Mouse (Mus musculus): ENCODE measurements around the gene Rps6ka5. TPM values are rescaled to one million over a fixed set of nuclear protein-coding genes. Genes with fewer than 3 reads are reported as not detected.
A peak's percentile ranks its signal among the peaks of the same experiment; 100 is the strongest.

Rps6ka5 gene
- polyA plus RNA-seq, 1 experiment from 2014 or later = 4.0 TPM

GRCm38 (mm10) chr12:100530871-100531270, 195.9 kb downstream of the Rps6ka5 start:
- no peaks in the 10 kb centered on the region for H3K9me3 ChIP-seq (ENCODE audit: low read length)
- WGBS = 80% methylated on average over 5 of the region's 5 CpGs
- H3K4me3 ChIP-seq (ENCODE audit: low read length) = no peak overlapping the region
- H3K9ac ChIP-seq (replicated peaks; ENCODE audit: low read length) = no peak overlapping the region
- no peaks in the 10 kb centered on the region for H3K36me3 ChIP-seq (ENCODE audit: insufficient read depth, low read length)
- H3K27me3 ChIP-seq (ENCODE audit: insufficient read depth, low read length) = no peaks in the 10 kb centered on the region
- H3K27ac ChIP-seq (ENCODE audit: low read length) = no peak overlapping the region
- H3K4me2 ChIP-seq (replicated peaks; ENCODE audit: low read depth, low read length) = no peak overlapping the region
- ATAC-seq (ENCODE audit: low FRiP score, low TSS enrichment) = no peak
- H3K4me1 ChIP-seq (ENCODE audit: insufficient read depth, low read length) = peaks cover 34% of the 10 kb centered on the region

- peaks cover 37% of the 10 kb centered on the region for H3K4me1 ChIP-seq (ENCODE audit: insufficient read depth, low read length)
- no peak overlapping the region for H3K4me2 ChIP-seq (replicated peaks; ENCODE audit: low read depth, low read length)
- no peak for ATAC-seq (ENCODE audit: low FRiP score, low TSS enrichment)
- H3K36me3 ChIP-seq (ENCODE audit: insufficient read depth, low read length) = no peaks in the 10 kb centered on the region
- H3K27ac ChIP-seq (ENCODE audit: low read length) = peak overlapping the region; percentile 48
- H3K27me3 ChIP-seq (ENCODE audit: insufficient read depth, low read length) = no peaks in the 10 kb centered on the region
- H3K4me3 ChIP-seq (ENCODE audit: low read length) = no peak overlapping the region
- H3K9me3 ChIP-seq (ENCODE audit: low read length) = no peaks in the 10 kb centered on the region
- 74% methylated on average over 5 of the region's 5 CpGs for WGBS
- 0 out of 2 replicates have a peak overlapping the region, but pooled peaks have one; percentile 35 for H3K9ac ChIP-seq (replicated peaks; ENCODE audit: low read length)
Measured at GRCm38 (mm10) chr12:100529651-100530050, 197.1 kb downstream of the Rps6ka5 start.

- Histone ChIP-seq H3K27ac (ENCODE audit: low read length) (peak overlapping the region; percentile 81), H3K4me3 (ENCODE audit: low read length) (no peak overlapping the region), H3K4me2 (replicated peaks; ENCODE audit: low read depth, low read length) (no peak overlapping the region), H3K4me1 (ENCODE audit: insufficient read depth, low read length) (peaks cover 37% of the 10 kb centered on the region), H3K9ac (replicated peaks; ENCODE audit: low read length) (peak overlapping the region; percentile 46), H3K9me3 (ENCODE audit: low read length) (no peaks in the 10 kb centered on the region), H3K27me3 (ENCODE audit: insufficient read depth, low read length) (no peaks in the 10 kb centered on the region), H3K36me3 (ENCODE audit: insufficient read depth, low read length) (no peaks in the 10 kb centered on the region)
- ATAC-seq (ENCODE audit: low FRiP score, low TSS enrichment) = no peak
- 16% methylated on average over 8 of the region's 8 CpGs for WGBS
Measured at GRCm38 (mm10) chr12:100529172-100529571, 197.6 kb downstream of the Rps6ka5 start.

- Histone ChIP-seq H3K4me2 (replicated peaks; ENCODE audit: low read depth, low read length) (peak overlapping the region; percentile 58), H3K27me3 (ENCODE audit: insufficient read depth, low read length) (no peaks in the 10 kb centered on the region), H3K4me3 (ENCODE audit: low read length) (no peak overlapping the region), H3K36me3 (ENCODE audit: insufficient read depth, low read length) (no peaks in the 10 kb centered on the region), H3K9me3 (ENCODE audit: low read length) (no peaks in the 10 kb centered on the region), H3K27ac (ENCODE audit: low read length) (peak overlapping the region; percentile 81), H3K4me1 (ENCODE audit: insufficient read depth, low read length) (peaks cover 37% of the 10 kb centered on the region), H3K9ac (replicated peaks; ENCODE audit: low read length) (no peak overlapping the region)
- 43% methylated on average over 3 of the region's 3 CpGs for WGBS
- ATAC-seq (ENCODE audit: low FRiP score, low TSS enrichment) = peak; percentile 16; the same call in 1 of the 2 replicates
Measured at GRCm38 (mm10) chr12:100528246-100528645, 198.5 kb downstream of the Rps6ka5 start.

GRCm38 (mm10) chr12:100527753-100528152, 199.0 kb downstream of the Rps6ka5 start:
- peak overlapping the region; percentile 32 for H3K4me3 ChIP-seq (ENCODE audit: low read length)
- no peaks in the 10 kb centered on the region for H3K36me3 ChIP-seq (ENCODE audit: insufficient read depth, low read length)
- H3K9me3 ChIP-seq (ENCODE audit: low read length) = no peaks in the 10 kb centered on the region
- H3K4me1 ChIP-seq (ENCODE audit: insufficient read depth, low read length) = peaks cover 41% of the 10 kb centered on the region
- ATAC-seq (ENCODE audit: low FRiP score, low TSS enrichment) = peak; percentile 96
- H3K27ac ChIP-seq (ENCODE audit: low read length) = peak overlapping the region; percentile 73; the same call in 1 of the 2 replicates
- 5% methylated on average over 9 of the region's 9 CpGs for WGBS
- H3K9ac ChIP-seq (replicated peaks; ENCODE audit: low read length) = 0 out of 2 replicates have a peak overlapping the region, but pooled peaks have one; percentile 48
- H3K27me3 ChIP-seq (ENCODE audit: insufficient read depth, low read length) = no peaks in the 10 kb centered on the region
- H3K4me2 ChIP-seq (replicated peaks; ENCODE audit: low read depth, low read length) = peak overlapping the region; percentile 58

- 52% methylated on average over 9 of the region's 9 CpGs for whole genome bisulfite sequencing
- Histone ChIP-seq H3K9ac (replicated peaks; ENCODE audit: low read length) (0 out of 2 replicates have a peak overlapping the region, but pooled peaks have one; percentile 48), H3K4me3 (ENCODE audit: low read length) (peak overlapping the region; percentile 32), H3K27me3 (ENCODE audit: insufficient read depth, low read length) (no peaks in the 10 kb centered on the region), H3K4me2 (replicated peaks; ENCODE audit: low read depth, low read length) (peak overlapping the region; percentile 58), H3K27ac (ENCODE audit: low read length) (peak overlapping the region; percentile 73), H3K9me3 (ENCODE audit: low read length) (no peaks in the 10 kb centered on the region), H3K4me1 (ENCODE audit: insufficient read depth, low read length) (peaks cover 44% of the 10 kb centered on the region), H3K36me3 (ENCODE audit: insufficient read depth, low read length) (no peaks in the 10 kb centered on the region)
- ATAC-seq (ENCODE audit: low FRiP score, low TSS enrichment) = no peak
Measured at GRCm38 (mm10) chr12:100527241-100527640, 199.5 kb downstream of the Rps6ka5 start.

- WGBS = 46% methylated on average over 1 of the region's 1 CpGs
- Histone ChIP-seq H3K27me3 (ENCODE audit: insufficient read depth, low read length) (no peaks in the 10 kb centered on the region), H3K9ac (replicated peaks; ENCODE audit: low read length) (no peak overlapping the region), H3K4me1 (ENCODE audit: insufficient read depth, low read length) (peaks cover 44% of the 10 kb centered on the region), H3K27ac (ENCODE audit: low read length) (no peak overlapping the region), H3K4me3 (ENCODE audit: low read length) (no peak overlapping the region), H3K9me3 (ENCODE audit: low read length) (no peaks in the 10 kb centered on the region), H3K36me3 (ENCODE audit: insufficient read depth, low read length) (no peaks in the 10 kb centered on the region), H3K4me2 (replicated peaks; ENCODE audit: low read depth, low read length) (no peak overlapping the region)
- ATAC-seq (ENCODE audit: low FRiP score, low TSS enrichment) = no peak
Measured at GRCm38 (mm10) chr12:100525939-100526338, 200.8 kb downstream of the Rps6ka5 start.

DNA sequence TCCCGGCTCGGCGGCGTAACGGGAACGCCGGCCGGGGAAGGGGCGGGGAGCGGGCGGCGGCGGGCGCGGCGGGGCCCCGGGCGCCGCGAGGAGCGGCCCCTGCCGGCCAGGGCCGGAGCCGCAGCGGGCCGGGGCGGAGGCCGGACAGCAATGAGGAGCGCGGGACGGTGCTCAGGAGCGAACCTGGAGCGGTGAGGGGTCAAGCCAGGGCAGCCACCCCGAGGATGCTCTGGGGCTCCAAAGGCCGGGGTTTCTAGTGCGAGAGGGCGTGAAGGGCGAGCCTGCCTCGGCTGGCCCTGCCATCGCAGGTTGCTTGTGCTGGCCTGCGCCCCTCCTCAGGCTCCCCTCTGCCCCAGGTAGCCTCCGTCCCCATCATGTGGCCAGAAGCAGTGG, 206.0 kb downstream of the Rps6ka5 start, which contains the start of gene Ttc7b:
TSS of gene Ttc7b (minus strand) at position 33 of the 393 bp plus-strand sequence.
- ATAC-seq (ENCODE audit: low FRiP score, low TSS enrichment) = peak; percentile 77
- Histone ChIP-seq H3K4me2 (replicated peaks; ENCODE audit: low read depth, low read length) (peak within 1 kb of the TSS; percentile 82), H3K4me1 (ENCODE audit: insufficient read depth, low read length) (peaks cover 27% of the 10 kb centered on the region), H3K9me3 (ENCODE audit: low read length) (no peaks in the 10 kb centered on the region), H3K4me3 (ENCODE audit: low read length) (peak within 1 kb of the TSS; percentile 81), H3K27me3 (ENCODE audit: insufficient read depth, low read length) (no peaks in the 10 kb centered on the region), H3K27ac (ENCODE audit: low read length) (peak within 1 kb of the TSS; percentile 75; the same call in 1 of the 2 replicates), H3K9ac (replicated peaks; ENCODE audit: low read length) (peak within 1 kb of the TSS; percentile 95), H3K36me3 (ENCODE audit: insufficient read depth, low read length) (no peaks in the 10 kb centered on the region)
- WGBS = 6% methylated on average over 25 of the region's 42 CpGs

- H3K4me3 ChIP-seq (ENCODE audit: low read length) = peak overlapping the region; percentile 81
- WGBS = 0% methylated on average over 48 of the region's 76 CpGs
- peaks cover 27% of the 10 kb centered on the region for H3K4me1 ChIP-seq (ENCODE audit: insufficient read depth, low read length)
Measured at GRCm38 (mm10) chr12:100520077-100520793, 206.5 kb downstream of the Rps6ka5 start.

GRCm38 (mm10) chr12:100519684-100520076, 207.1 kb downstream of the Rps6ka5 start:
- H3K9ac ChIP-seq (replicated peaks; ENCODE audit: low read length) = peak overlapping the region; percentile 95
- ATAC-seq (ENCODE audit: low FRiP score, low TSS enrichment) = peak; percentile 23; the same call in 1 of the 2 replicates
- WGBS = 40% methylated on average over 7 of the region's 7 CpGs
- H3K4me2 ChIP-seq (replicated peaks; ENCODE audit: low read depth, low read length) = peak overlapping the region; percentile 82
- H3K9me3 ChIP-seq (ENCODE audit: low read length) = no peaks in the 10 kb centered on the region
- peak overlapping the region; percentile 81 for H3K4me3 ChIP-seq (ENCODE audit: low read length)
- no peaks in the 10 kb centered on the region for H3K36me3 ChIP-seq (ENCODE audit: insufficient read depth, low read length)
- H3K27ac ChIP-seq (ENCODE audit: low read length) = peak overlapping the region; percentile 75; the same call in 1 of the 2 replicates
- no peaks in the 10 kb centered on the region for H3K27me3 ChIP-seq (ENCODE audit: insufficient read depth, low read length)
- H3K4me1 ChIP-seq (ENCODE audit: insufficient read depth, low read length) = peaks cover 23% of the 10 kb centered on the region

More at GRCm38 (mm10) chr12:100520077-100520793, 206.5 kb downstream of the Rps6ka5 start:
- Histone ChIP-seq H3K27me3 (ENCODE audit: insufficient read depth, low read length) (no peaks in the 10 kb centered on the region), H3K9me3 (ENCODE audit: low read length) (no peaks in the 10 kb centered on the region), H3K36me3 (ENCODE audit: insufficient read depth, low read length) (no peaks in the 10 kb centered on the region), H3K9ac (replicated peaks; ENCODE audit: low read length) (peak overlapping the region; percentile 95), H3K4me2 (replicated peaks; ENCODE audit: low read depth, low read length) (peak overlapping the region; percentile 82), H3K27ac (ENCODE audit: low read length) (peak overlapping the region; percentile 75; the same call in 1 of the 2 replicates)
- peak; percentile 55 for ATAC-seq (ENCODE audit: low FRiP score, low TSS enrichment)
